Mouse (Mus musculus) neural tube, embryonic 12.5 days (tissue): ENCODE measurements at regions not wholly inside any gene's neighbourhood (a gene's known extent, or its start where the extent isn't known, plus 50 kb on each side); places are given as distances from the start of the nearest gene placed in this dataset.
"Not testable (repeated sequence)": the region's sequence is repeated elsewhere in the genome, so short reads cannot be mapped to it uniquely, and the experiment has no call there.

ENCODE experiments used
- ATAC-seq: fragments of 200-750 bp; cut with Nextera tagmentation; 2 replicates; pipeline ENCODE4 v1.8.0; 2017; ENCODE audit warnings: low read depth, mild to moderate bottlenecking, moderate TSS enrichment, moderate library complexity; ENCODE audit not compliant: low FRiP score
- H3K27ac ChIP-seq: fragments of 300-500 bp; sonication (generic); 2 replicates; pipeline ENCODE4 v1.5.1; 2016
- H3K27me3 ChIP-seq: fragments of 300-500 bp; sonication (generic); replicated peaks from 2 replicates; pipeline ENCODE4 v1.6.1; 2016; ENCODE audit warnings: mild to moderate bottlenecking
- H3K36me3 ChIP-seq: fragments of 300-500 bp; sonication (generic); 2 replicates; pipeline ENCODE4 v1.6.1; 2016; ENCODE audit warnings: mild to moderate bottlenecking
- H3K4me1 ChIP-seq: fragments of 300-500 bp; sonication (generic); 2 replicates; pipeline ENCODE4 v1.6.1; 2016
- H3K4me2 ChIP-seq: fragments of 300-500 bp; sonication (generic); replicated peaks from 2 replicates; pipeline ENCODE4 v1.6.1; 2016; ENCODE audit warnings: mild to moderate bottlenecking
- H3K4me3 ChIP-seq: fragments of 300-500 bp; sonication (generic); 2 replicates; pipeline ENCODE4 v1.5.1; 2016
- H3K9ac ChIP-seq: fragments of 300-500 bp; sonication (generic); 2 replicates; pipeline ENCODE4 v1.6.1; 2016; ENCODE audit warnings: mild to moderate bottlenecking
- H3K9me3 ChIP-seq: fragments of 300-500 bp; sonication (generic); 2 replicates; pipeline ENCODE4 v1.6.1; 2016; ENCODE audit warnings: mild to moderate bottlenecking
- WGBS: fragments of 180-500 bp; shearing (Covaris S2); methylation state at CpG from one replicate; pipeline ENCODE4 v1.1.7; 2016; 5-methylcytosine and 5-hydroxymethylcytosine counted together

DNA sequence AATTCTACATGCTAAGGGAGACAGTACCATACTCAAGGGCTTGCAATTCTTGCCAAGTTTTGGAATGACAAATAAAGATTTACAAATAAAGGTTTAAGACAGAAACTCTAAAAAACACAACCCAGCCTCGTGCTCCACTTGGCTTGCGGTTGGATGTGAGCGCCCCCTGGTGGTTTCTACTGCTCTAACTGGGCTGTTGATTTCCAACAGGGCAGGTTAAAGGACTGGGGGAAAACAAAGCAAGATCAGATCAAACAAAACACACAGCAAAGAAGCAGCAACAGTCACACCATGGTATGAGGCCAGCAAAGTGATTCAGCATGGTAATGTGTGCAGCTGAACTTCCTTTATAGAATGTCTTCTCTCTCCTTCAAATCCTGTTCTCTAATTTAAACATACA, 339.2 kb downstream of the Adam3 start:
- Histone ChIP-seq H3K9me3 (no peaks in the 10 kb centered on the region), H3K27ac (no peak overlapping the region), H3K36me3 (no peaks in the 10 kb centered on the region), H3K27me3 (no peaks in the 10 kb centered on the region), H3K9ac (no peak overlapping the region), H3K4me1 (0 out of 2 replicates have a peak, but pooled peaks cover 5% of the 10 kb centered on the region), H3K4me3 (no peak overlapping the region), H3K4me2 (no peak overlapping the region)
- 8% methylated on average over 3 of the region's 3 CpGs for WGBS
- ATAC-seq = peak; percentile 41; the same call in 1 of the 2 replicates

- Histone ChIP-seq H3K4me3 (no peak overlapping the region), H3K9me3 (no peaks in the 10 kb centered on the region), H3K27ac (no peak overlapping the region), H3K9ac (no peak overlapping the region), H3K4me1 (0 out of 2 replicates have a peak, but pooled peaks cover 5% of the 10 kb centered on the region), H3K27me3 (no peaks in the 10 kb centered on the region), H3K36me3 (no peaks in the 10 kb centered on the region), H3K4me2 (no peak overlapping the region)
- ATAC-seq = no peak
- 68% methylated on average over 8 of the region's 8 CpGs for WGBS
Observed at GRCm38 (mm10) chr8:24383963-24384435, 341.7 kb downstream of the Adam3 start.

DNA sequence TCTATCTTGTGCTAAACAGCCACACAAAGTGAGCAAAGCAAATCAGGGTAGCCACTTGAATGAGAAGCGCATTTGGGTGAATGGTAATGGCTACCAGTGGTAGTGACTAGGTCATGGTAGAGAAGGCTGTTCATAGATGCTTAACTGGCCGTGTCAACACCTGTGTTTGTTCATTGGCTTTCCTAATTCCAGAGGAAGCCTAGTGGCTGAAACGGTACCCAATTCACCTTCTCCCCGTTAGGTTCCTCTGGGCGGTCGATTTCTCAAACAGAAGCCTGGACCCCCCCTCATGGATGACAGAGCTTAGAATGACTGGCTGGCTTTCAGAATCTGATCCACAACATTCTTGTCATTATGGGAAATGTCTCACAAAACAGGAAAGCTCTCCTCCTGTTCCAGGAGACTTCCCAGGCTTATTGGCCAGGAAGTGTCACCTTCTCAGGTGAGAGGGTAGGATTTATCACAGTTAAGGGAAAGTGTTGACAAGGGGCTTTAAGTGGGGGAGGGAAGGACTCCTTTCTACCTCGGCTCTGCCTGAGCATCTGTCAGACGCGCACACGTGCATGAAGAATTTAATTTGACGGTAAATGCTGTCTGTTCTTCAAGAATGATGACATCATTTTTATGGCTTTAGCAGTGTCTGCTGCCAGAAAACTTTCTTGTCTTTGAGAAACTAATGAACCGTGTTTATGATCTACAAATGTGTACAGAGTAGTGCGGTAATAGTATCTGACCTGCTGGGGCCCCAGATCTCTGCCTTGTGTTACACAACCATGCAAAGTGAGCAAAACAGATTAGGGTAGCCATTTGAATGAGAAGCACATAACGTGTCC, 342.3 kb downstream of the Adam3 start:
- no peak overlapping the region for H3K4me3 ChIP-seq
- H3K9ac ChIP-seq = no peak overlapping the region
- H3K4me2 ChIP-seq = no peak overlapping the region
- 60% methylated on average over 14 of the region's 14 CpGs for WGBS
- H3K27ac ChIP-seq = no peak overlapping the region
- H3K36me3 ChIP-seq = no peaks in the 10 kb centered on the region
- H3K4me1 ChIP-seq = 0 out of 2 replicates have a peak, but pooled peaks cover 5% of the 10 kb centered on the region
- H3K9me3 ChIP-seq = no peaks in the 10 kb centered on the region
- H3K27me3 ChIP-seq = no peaks in the 10 kb centered on the region
- no peak for ATAC-seq

DNA sequence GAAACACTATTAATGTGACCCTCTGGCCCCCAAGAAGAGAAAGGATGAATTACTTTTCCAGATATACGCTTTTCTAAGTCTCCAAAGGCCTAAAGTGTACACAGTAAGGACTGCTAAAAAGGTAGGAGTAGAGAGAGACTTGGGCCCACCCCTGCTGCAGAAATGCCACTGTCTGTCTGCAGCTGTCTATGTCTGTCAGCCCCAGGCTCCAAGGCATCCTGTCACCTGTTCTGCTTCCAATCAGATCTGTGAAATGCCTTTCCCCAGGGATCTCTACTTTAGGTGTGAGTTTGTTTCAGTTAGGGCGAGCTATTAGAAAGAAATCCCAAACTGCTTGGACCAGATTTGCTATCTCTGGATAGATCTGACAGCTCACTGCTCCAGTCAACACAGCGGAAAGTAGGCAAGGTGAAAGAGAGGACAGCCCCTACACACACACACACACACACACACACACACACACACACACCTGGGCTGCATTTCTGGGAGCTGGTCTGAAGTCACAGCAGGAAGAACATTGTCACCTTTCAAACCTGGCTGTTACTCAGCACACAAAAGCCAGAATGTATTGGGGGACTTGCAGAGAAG, 343.9 kb downstream of the Adam3 start:
- Histone ChIP-seq H3K27ac (no peak overlapping the region), H3K27me3 (no peaks in the 10 kb centered on the region), H3K4me1 (0 out of 2 replicates have a peak, but pooled peaks cover 5% of the 10 kb centered on the region), H3K4me2 (no peak overlapping the region), H3K4me3 (no peak overlapping the region), H3K9ac (no peak overlapping the region), H3K36me3 (no peaks in the 10 kb centered on the region), H3K9me3 (no peaks in the 10 kb centered on the region)
- 83% methylated on average over 3 of the region's 3 CpGs for WGBS
- ATAC-seq = no peak

DNA sequence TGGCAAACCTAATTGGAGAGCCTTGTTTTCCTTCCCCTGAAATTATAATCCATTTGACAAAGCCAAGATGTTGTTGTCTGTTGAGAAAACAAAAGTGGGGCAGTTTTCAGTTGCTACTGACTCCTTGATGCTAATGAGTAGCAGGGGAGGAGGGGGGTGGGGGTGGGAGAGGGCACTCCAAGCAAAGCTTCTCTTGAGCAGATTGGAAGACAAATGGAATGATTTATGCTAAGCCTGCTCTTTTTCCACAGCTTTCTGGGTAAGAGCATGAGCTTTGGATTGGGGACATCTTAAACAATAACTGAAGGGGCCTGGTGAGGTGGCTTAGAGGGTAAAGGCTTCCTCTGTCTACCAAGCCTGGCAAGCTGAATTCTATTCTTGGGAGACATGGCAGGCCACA, 347.6 kb downstream of the Adam3 start:
- Histone ChIP-seq H3K9ac (no peak overlapping the region), H3K36me3 (no peaks in the 10 kb centered on the region), H3K4me1 (no peaks in the 10 kb centered on the region), H3K27me3 (no peaks in the 10 kb centered on the region), H3K27ac (no peak overlapping the region), H3K9me3 (no peaks in the 10 kb centered on the region), H3K4me2 (no peak overlapping the region), H3K4me3 (no peak overlapping the region)
- ATAC-seq = no peak

GRCm38 (mm10) chr8:24376846-24377245, 348.8 kb downstream of the Adam3 start:
- H3K4me1 ChIP-seq, ATAC-seq, H3K27me3 ChIP-seq, H3K27ac ChIP-seq, H3K9ac ChIP-seq, H3K4me3 ChIP-seq, H3K36me3 ChIP-seq, H3K4me2 ChIP-seq, H3K9me3 ChIP-seq: not testable (repeated sequence)
- 81% methylated on average over 10 of the region's 10 CpGs for WGBS

DNA sequence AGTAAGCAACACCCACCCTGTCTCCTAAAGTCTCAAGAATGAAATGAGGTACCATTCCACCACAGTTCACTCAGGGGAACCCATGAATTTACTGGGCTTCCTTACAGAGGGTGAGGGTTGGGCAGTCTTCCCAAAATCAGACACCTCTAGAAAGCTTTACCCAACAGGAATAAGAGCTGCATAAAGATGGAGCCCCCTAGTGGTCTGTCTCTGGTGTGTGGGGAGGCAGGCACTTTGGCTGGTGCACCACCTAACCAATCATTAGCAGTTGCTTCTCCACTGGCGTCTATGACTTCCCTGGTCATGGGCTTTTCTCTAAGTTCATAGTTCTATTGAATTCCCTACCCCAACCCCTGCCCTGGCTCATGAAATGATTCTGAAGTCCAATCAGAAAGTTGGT, 351.1 kb downstream of the Adam3 start:
- ATAC-seq = no peak
- no peaks in the 10 kb centered on the region for H3K36me3 ChIP-seq
- H3K4me2 ChIP-seq = no peak overlapping the region
- H3K4me3 ChIP-seq = no peak overlapping the region
- 83% methylated on average over 1 of the region's 1 CpGs for WGBS
- H3K9ac ChIP-seq = no peak overlapping the region
- H3K9me3 ChIP-seq = no peaks in the 10 kb centered on the region
- no peaks in the 10 kb centered on the region for H3K4me1 ChIP-seq
- no peak overlapping the region for H3K27ac ChIP-seq
- no peaks in the 10 kb centered on the region for H3K27me3 ChIP-seq

- H3K27ac ChIP-seq = no peak overlapping the region
- WGBS = 89% methylated on average over 4 of the region's 4 CpGs
- ATAC-seq = no peak
Observed at GRCm38 (mm10) chr8:24372068-24372467, 353.6 kb downstream of the Adam3 start.

GRCm38 (mm10) chr8:24366000-24366399, 359.7 kb downstream of the Adam3 start:
- H3K36me3 ChIP-seq = no peaks in the 10 kb centered on the region
- no peaks in the 10 kb centered on the region for H3K4me1 ChIP-seq
- no peak overlapping the region for H3K4me3 ChIP-seq
- no peak for ATAC-seq
- no peaks in the 10 kb centered on the region for H3K9me3 ChIP-seq
- H3K9ac ChIP-seq = no peak overlapping the region
- no peak overlapping the region for H3K27ac ChIP-seq
- no peaks in the 10 kb centered on the region for H3K27me3 ChIP-seq
- H3K4me2 ChIP-seq = no peak overlapping the region

More at GRCm38 (mm10) chr8:24372068-24372467, 353.6 kb downstream of the Adam3 start:
- no peaks in the 10 kb centered on the region for H3K27me3 ChIP-seq
- no peaks in the 10 kb centered on the region for H3K4me1 ChIP-seq
- H3K9me3 ChIP-seq = no peaks in the 10 kb centered on the region
- no peaks in the 10 kb centered on the region for H3K36me3 ChIP-seq
- no peak overlapping the region for H3K4me3 ChIP-seq
- no peak overlapping the region for H3K9ac ChIP-seq
- no peak overlapping the region for H3K4me2 ChIP-seq

DNA sequence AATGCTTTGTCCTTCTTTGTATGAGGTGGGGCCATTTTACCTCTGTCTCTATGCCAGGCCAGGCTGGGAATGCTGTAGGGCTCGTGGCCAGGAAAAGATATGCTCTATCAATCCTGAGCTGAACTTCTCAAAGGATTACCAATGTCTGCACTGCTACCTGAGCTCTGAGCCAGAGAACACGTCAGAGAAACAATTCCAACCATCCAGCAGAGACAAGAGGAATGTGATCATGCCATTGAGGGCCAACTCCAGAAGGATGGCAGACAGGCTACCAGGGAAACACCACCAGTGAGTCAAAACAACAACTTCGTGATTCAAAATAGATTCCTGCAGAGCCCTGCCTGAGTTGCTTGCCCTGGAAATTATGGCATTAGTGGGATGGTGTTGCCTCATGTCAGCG, 361.0 kb downstream of the Adam3 start:
- Histone ChIP-seq H3K36me3 (no peaks in the 10 kb centered on the region), H3K9me3 (0 out of 2 replicates have a peak, but pooled peaks cover 3% of the 10 kb centered on the region), H3K27me3 (no peaks in the 10 kb centered on the region), H3K4me1 (no peaks in the 10 kb centered on the region), H3K9ac (no peak overlapping the region), H3K4me2 (no peak overlapping the region), H3K27ac (no peak overlapping the region), H3K4me3 (no peak overlapping the region)
- WGBS = 80% methylated on average over 4 of the region's 4 CpGs
- no peak for ATAC-seq

GRCm38 (mm10) chr8:24359022-24359600, 366.5 kb downstream of the Adam3 start:
- no peaks in the 10 kb centered on the region for H3K27me3 ChIP-seq
- H3K4me2 ChIP-seq = no peak overlapping the region
- 0 out of 2 replicates have a peak, but pooled peaks cover 4% of the 10 kb centered on the region for H3K9me3 ChIP-seq
- H3K4me3 ChIP-seq = no peak overlapping the region
- peaks cover 3% of the 10 kb centered on the region for H3K4me1 ChIP-seq
- no peak overlapping the region for H3K9ac ChIP-seq
- ATAC-seq = no peak
- no peaks in the 10 kb centered on the region for H3K36me3 ChIP-seq
- H3K27ac ChIP-seq = no peak overlapping the region

DNA sequence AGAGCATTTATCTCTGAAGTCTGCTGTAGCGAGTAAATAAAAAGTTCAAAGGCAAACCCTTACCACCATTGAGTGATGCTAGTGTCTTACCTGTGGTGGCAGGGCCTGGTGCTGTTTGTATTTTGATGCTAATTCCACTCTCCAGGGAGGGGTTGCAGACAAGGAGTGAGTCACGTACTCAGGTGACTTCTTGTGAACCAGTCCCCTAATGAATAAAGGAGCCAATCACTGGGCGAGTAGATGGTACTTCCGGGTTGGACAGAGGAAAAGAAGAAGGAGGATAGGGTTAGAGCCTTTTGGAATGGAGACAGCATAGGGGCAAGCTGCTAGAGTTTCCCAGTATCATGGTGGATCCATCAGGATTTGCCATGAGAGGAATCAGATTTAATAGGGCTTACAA, 370.5 kb downstream of the Adam3 start:
- H3K4me1 ChIP-seq = peaks cover 12% of the 10 kb centered on the region
- H3K4me3 ChIP-seq = no peak overlapping the region
- H3K36me3 ChIP-seq = no peaks in the 10 kb centered on the region
- 0 out of 2 replicates have a peak, but pooled peaks cover 4% of the 10 kb centered on the region for H3K9me3 ChIP-seq
- H3K9ac ChIP-seq = no peak overlapping the region
- no peak for ATAC-seq
- 90% methylated on average over 4 of the region's 4 CpGs for WGBS
- H3K4me2 ChIP-seq = no peak overlapping the region
- no peak overlapping the region for H3K27ac ChIP-seq
- no peaks in the 10 kb centered on the region for H3K27me3 ChIP-seq
